Mouse (Mus musculus) layer of hippocampus, postnatal 14 days (tissue): ENCODE results near the gene Zfp879. TPM values are rescaled to one million over a fixed set of nuclear protein-coding genes. Genes with fewer than 3 reads are reported as not detected.

ENCODE experiments used
- DNase-seq, 2 experiments: peaks; one replicate each; pipeline ENCODE4 v3.0.0; 2021 to 2022; ENCODE audit warnings: low spot score in 2 of 2, mixed read lengths in 1 of 2
- long read RNA-seq, 2 experiments: library from polyadenylated mRNA; stranded (forward); transcript quantifications; one replicate each; pipeline ENCODE4 v2.0.0; 2021
- total RNA-seq, 2 experiments: library from RNA; stranded (reverse); gene quantifications; 2 replicates each; pipeline ENCODE4 v1.2.3; 2021

Zfp879 gene
- 1 to 10 TPM; 3.1 to 4.4 TPM for total RNA-seq
- long read RNA-seq, experiment 1, partial matches to known transcripts, result 0 of 3 reads
- long read RNA-seq, experiment 1, other reads (novel, unspliced or antisense), result 1 of 3 reads
- long read RNA-seq, experiment 2, partial matches to known transcripts, result 0 of 1 reads
- long read RNA-seq, experiment 2, other reads (novel, unspliced or antisense), result 1 of 1 reads

DNA sequence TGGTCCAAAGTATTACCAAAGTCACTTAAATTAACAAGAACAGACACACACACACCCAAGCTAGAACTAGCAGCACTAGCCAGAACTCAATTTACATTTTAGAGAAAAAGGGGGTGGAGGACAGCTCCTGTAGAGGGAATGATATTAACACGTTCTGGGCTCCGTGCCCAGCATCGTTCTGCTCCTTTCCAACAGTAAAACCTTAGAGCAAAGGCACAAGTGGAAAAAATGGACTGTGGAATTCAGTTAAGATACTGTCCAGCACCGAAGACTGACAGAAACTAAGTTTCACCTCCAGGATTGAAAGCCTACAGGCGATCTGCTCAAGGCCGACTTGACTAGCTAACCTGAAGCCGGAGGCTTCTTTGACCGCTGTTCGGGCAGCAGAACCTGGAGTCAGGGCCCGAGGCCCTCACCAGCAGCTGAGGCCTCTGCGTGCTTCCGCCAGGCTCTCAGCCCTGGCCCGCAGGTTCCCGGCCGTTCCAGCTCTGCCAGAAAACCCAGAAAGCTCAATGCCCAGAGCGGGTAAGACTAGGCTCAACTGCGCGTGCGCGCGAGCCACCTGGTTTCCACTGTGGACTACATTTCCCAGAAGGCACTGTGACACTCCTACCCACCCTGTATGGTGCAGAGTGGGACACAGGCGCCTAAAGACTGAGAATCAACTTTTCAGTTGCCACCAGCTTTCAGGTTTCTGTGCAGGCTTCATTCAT is at the start of gene Zfp879:
TSS of gene Zfp879 (minus strand) at position 530 of the 713 bp plus-strand sequence.
- DNase-seq, result peak; percentile 91 to 97

DNA sequence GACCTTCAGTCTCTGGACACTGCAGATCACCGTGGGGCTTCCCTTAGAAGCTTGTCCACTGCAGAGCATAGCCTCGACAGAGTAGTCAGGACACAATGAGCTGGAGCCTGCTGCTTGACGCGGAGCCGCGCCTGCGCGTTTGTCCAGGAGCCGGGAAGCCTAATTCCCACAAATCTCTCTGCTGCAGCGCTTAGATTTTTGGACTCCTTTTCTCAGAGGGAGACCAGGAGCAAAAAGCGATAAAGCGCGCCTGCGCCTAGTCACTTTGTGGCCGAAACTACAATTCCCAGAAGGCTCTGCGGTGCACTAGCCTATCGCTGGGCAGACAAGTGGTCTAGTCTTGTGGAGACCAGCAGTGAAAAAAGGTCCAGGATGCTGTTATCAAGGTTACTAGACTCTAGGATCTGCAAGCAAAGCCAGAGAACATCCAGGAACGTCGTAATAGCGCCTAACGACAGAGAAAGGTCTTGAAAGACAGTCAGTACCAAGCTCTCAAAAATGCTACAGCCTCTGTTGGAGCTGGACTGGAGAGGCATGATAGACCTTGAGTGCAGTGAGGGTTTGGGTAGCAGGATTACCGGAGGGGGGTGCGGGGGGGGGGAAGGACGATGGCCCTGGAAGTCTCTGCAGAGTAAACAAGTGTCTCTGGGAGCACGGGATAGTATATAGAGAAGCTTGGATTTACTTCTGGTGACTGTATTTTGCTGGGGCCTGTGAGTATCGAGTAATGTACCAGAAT is 46.2 kb upstream of the Zfp879 start, which contains the start of gene Zfp454:
TSS of gene Zfp454 (minus strand) at position 262 of the 739 bp plus-strand sequence.
- DNase-seq, result peak; percentile 88 to 97

DNA sequence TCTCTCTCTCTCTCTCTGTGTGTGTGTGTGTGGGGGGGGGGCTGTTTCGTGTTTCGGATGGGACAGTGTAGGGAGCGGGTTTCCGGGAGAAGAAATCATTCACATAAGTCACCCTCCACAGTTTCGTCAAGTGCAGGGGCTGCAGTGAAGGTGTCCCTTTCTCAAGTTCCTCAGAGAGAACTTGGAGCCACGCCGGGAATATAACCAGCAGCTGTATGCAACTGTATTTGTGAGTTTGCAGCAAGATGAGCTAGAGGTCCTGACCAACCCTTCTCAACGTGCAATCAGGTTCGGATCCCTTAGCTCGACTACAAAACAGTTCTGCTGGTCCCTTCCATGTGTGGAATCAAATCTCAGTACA is 45.6 kb upstream of the Zfp879 start:
- no peak for DNase-seq

DNA sequence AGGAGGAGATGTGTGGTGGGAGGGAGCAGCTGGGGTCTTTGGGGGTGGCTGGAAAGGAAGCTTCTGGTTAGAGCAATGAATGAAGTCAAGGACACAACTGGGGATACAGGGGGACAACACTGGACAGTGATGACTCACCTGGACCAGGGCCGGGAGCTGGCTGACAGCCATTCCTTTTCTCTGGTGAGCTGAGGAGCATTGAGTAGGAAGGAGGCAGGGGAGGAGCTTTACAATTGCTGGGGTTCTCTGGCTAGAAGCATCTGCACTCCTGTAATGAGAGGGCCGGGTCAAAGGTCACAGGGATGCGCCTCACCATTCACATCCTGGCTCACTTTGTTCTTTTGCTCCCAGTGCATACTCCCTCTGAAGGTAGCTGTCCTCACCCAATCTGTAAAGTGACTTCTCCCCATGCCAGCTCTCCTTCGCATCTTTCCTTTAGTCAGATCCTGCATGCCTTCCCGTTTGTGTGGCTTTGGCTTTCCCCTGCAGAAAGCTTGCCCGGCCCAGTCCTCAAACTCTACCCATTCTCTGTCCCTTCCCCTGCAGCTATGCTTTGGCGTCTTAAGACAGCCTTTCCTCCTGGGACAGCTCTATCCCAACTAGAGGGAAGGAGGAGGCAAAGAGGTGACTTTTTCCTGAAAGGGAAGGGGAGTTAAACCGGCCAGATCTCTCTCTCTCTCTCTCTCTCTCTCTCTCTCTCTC is 45.0 kb upstream of the Zfp879 start:
- no peak for DNase-seq

DNA sequence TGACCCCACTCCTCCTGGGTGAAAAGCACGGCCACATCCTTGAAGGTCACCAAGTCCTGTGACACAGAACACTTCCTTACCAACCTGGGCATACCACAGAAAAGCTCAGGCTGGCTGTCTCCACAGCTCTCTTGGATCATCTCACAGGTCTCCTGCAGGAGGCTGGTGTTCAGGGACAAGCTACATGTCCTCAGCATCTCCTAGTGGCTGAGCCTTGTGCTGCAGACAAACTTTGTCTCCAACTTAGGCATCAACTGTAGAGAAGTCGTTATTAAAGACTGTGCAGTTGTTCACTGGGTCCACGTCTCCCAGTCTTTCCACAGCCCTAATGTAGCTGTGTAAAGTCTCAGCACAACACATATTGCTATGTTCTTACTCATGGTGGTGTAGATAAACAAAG is 42.4 kb upstream of the Zfp879 start:
- DNase-seq, result no peak

DNA sequence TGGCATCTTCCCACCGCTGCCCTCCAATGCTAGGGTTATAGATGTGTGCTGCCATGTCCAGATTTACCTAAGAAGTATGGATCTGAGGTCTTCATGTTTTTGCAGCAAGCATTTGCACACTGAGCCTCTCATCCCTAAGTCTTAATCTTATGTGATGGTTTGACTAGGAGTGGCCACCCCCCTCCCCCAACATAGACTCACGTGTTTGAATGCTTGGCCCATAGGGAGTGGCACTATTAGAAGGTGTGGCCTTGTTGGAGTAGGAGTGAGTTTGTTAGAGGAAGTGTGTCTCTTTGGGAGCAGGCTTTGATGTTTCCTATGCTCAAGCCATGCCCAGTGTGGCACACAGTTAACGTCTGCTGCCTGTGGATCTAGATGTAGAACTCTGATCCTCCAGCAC is 37.3 kb upstream of the Zfp879 start:
- DNase-seq, result no peak

DNA sequence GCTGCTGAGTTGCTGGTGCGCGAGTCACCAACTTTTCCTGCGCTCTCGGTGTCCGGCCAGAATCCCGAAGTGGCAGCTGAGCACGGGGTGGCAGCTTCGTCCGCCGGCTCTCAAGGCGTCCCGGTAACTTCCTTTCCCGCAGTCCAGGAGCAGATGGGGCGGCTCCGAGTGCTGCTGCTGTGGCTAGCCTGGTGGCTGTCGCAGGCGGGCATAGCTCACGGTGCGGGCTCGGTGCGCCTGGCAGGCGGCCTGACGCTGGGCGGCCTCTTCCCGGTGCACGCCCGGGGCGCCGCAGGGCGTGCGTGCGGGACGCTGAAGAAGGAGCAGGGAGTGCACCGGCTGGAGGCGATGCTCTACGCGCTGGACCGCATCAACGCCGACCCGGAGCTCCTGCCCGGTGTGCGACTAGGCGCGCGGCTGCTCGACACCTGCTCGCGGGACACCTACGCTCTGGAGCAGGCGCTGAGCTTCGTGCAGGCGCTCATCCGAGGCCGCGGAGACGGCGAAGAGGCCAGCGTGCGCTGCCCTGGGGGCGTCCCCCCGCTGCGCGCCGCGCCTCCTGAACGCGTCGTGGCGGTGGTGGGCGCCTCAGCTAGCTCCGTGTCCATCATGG is 9.7 kb upstream of the Zfp879 start:
- no peak for DNase-seq

DNA sequence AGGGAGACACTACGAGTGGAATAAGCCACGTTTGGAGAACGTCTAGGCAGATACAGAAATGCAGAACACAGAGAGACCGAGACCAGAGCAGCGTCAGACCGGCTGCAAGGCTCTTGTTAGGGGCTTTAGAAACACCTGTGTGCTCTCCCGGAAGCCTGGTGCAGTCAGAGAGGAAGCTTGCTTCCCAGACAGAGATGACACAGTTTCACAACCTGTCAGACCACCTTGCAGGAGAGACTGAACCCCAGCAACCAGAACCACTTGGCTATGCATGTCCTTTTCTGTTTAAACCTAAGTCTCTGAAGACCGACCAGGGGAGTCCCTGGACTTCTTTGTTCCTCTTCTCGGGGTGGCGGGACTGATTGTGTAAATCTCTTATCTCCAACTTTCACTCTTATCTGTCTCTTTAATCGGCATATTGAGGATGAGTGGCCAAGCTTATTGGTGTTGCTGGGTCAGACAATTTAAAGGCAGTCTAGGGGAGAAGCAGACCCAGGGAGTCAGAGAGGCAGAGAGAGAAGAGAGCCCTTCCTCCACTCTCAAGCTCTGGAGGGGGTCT is 8.9 kb upstream of the Zfp879 start, which contains the start of gene Grm6:
TSS of gene Grm6 (plus strand) at position 509 of the 559 bp plus-strand sequence.
- DNase-seq, result no peak

DNA sequence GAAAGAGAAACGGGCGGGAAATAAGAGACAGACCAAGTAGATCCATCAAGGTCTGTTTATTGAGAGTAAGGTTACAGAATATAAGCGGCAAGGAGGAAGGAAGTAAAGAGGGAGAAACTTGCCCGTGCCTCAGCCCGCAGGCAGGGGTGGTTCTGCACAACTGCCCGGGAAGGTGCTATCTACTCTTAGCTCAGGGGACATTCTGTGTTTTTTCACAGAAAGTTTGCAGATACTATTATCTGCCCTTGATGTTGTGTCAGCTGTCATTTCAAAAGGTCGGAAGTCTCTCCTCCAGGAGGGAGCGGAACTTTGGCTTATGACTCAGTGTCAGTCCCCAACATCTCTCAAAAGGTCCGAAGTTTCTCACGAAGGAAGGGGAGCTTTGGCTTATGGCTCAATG is 8.0 kb upstream of the Zfp879 start:
- no peak for DNase-seq

DNA sequence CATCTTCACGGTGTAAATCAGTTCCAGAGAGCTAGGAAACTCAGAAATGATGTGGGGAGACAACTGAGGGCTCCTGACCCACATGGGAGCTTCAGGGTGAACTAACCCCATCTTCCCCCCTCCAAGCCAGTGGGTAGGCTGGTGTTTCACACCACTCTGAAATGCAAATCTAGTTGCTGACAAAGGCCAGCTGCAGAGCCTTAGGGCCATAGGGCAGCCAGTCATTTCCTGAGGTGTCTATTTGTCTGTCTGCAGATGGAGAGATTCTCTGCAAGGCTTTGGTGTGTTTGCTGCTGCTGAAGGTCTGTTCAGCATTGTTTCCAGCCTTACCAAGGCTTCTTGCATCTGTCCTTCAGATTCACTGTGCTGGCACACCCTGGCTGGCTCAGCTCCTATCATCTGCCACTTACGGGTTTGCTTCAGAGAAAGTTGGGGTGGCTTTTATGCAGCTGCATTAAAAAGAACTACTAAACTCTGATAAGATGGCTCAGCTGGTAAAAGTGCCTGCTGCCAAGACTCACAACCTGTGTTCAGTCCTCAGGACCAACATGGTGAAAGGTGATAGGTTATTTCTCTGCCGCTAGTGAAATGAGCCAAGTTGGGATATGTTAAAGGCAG is 7.3 kb upstream of the Zfp879 start:
- no peak for DNase-seq

DNA sequence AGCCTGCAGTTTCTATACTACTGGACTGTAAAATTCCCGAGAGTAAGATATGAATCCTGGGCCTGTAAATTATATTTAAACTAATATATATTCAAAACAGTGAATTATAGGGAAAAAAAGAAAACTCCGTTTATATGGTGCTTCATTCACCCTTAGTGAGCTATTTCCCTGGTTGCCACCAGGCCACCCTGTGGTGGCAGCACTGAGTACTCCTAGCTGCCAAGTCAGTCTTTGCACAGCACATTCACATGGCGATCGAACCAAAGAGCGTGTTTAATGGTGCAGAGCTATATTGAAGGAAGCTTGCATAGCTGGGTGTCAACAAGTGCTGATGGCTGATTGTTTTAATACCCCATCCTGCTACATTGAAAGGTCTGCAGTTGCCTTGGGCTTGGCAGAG is 5.7 kb upstream of the Zfp879 start:
- DNase-seq, result no peak

DNA sequence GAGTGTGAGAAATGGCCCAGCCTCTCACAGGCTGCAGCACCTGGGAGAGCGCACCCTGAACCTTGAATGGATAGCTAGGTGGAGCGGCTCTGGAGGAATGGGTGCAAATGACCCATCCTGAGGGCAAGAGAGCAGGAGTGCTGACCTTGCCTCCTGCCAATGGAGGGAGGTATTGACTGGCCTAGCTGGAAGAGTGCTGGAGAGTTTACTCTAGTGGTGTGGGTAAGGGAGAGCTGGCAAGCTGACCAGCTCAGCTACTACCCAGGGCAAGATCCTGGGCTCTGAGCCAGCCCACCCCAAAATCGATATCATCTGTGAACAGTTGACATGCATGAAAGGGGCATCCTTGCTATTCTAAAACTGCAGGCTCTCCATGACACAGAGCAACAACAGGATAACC is 4.6 kb upstream of the Zfp879 start:
- no peak for DNase-seq

DNA sequence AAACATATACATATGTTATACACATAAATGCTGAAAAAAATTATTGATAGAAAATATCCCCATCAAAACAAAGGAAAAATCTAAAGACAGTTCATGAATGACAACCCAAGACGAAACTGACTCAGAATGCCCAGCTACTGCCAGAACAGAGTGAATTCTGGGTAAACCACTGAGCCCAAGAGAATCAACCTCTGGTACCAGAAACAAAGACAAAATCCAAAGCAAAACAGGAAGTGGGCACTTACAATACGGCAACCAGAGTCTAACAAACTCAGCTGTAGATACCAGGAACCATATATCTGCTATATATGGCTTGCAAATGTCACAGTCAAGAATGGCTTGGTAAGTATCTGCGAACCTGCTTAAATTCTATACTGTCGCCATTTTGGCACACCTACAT is 5.6 kb downstream of the Zfp879 start:
- DNase-seq, result no peak

DNA sequence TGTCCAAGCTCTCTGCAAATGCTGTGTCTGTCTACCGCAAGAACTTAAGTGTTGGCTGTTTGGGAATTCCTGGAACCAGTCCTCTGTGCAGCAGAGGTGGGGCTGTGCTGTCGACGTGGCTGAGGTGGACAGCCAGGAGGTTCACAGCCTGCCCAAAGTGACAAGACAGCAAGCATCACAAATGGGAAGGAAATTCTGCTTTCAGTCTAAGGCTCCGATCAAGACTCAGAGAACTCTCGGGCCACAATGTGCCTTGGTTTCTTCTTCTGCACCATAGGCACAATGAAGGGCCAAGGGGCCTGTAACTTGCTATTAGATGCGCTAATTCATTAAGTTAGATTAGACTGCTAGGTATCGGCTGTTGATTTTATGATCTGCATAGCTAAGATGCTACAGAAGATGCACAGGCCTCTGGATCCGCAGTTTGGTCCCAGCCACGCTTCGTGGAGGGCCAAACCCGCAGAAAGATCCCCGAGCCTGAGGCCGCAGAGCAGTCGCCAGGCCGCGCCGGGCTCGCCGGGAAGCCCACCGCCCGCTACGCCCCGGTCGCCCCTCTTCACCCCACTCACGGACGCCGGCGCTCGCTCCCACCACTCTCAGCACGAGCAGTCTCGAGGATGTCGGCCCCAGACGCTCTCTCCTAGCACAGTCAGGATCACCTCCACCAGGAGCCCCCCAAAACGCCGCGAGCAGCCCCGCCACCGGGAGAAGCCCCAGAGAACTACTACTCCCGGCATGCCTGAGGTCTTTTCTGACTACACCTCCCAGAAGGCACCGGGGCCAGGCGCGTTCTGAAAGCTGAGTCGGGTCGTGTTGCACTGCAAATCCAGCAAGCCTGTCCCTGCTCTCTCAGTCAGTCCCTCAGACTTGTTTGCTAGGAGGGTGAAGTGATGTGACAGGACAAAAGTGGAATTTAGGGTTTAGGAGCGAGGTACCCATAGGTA is 14.1 kb downstream of the Zfp879 start, which contains the start of gene Zfp354c:
TSS of gene Zfp354c (minus strand) at position 715 of the 944 bp plus-strand sequence.
- peak; percentile 83 to 93 for DNase-seq

DNA sequence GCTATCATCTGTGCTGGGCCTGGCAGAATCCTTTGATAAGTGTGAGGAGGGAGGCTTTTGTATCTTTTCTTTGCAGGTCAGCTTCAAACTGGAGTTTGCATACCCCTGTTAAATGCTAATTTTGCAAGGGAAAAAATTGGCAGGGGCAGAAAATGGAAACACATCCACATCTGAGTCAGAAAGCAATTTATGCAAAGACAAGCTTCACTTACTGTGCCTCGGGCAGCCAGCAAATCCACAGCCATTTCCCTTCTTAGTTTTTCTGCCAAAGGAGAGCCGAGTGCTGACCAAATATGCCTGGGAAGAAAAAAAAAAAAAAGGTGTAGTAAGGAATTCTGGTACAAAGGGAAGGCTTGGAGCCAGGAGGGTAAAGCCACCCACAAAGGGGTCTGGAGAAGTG is 15.1 kb downstream of the Zfp879 start:
- DNase-seq, result no peak

DNA sequence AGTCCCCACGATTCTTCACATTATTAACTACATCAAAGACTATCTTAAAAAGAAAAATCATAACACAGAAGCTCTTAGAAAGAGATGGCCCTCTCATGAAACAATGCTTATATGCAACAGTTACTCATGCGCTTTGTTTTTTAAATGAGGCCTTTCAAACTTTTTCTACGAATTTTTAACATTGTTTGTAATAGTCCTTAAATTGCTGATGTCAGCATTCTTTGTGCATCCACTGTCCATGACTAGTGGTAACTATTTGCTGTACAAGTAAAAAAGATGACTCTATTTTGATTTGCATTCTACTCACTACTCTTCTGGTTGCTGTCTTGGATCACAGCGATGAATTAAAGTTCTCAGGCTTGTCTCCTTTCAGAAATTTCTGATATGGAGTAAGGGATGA is 27.1 kb downstream of the Zfp879 start:
- DNase-seq, result no peak

DNA sequence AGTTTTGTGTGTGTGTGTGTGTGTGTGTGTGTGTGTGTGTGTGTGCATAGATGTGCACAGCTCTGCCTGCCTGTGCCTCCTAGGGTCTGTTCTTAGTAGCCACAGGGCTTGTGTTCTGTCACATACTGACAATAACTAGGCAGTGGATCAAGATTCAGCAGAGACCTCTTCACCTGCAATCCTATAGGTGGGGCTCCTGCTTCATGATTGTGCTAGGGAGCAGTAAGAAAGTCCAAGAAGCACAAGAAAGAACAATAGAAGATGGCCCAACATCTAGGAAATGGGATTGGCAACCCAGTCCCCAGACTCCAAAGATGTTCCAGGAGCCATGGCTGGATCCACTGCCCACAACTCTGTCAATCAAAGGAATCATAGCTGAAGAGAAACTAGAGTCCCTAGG is 42.5 kb downstream of the Zfp879 start:
- no peak for DNase-seq

DNA sequence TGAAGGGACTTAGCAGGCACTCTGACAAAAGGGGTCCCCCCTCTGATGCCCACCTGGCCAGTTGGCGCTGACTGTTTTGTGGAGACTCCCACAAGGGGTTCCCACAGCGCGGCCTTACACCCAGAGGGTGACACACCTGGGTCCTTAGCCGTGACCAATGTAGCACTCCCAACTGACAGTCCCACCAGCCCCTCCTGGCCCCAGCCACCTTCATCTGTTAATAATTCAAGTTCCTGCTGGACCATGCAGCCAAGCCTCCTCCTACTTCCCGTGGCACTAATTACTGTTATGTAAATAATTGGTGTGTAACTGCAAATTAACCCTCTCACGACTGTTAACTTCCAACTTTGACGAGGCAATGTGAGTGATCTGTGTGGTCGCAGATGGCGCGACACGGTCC is 43.7 kb downstream of the Zfp879 start:
- DNase-seq, result no peak
